Mouse (Mus musculus) embryonic fibroblast, embryonic 13.5 days (primary cell): ENCODE measurements around the gene Adap1.

Source experiments
- CTCF ChIP-seq: IDR thresholded peaks from 2 replicates; pipeline ENCODE4 v1.5.1; 2011; ENCODE audit warnings: mild to moderate bottlenecking, control low read depth, low read length, moderate library complexity, borderline replicate concordance; ENCODE audit not compliant: insufficient read depth
- POLR2A ChIP-seq: IDR thresholded peaks from 2 replicates; pipeline ENCODE4 v1.6.1; 2011; ENCODE audit warnings: low read depth, mild to moderate bottlenecking, control low read depth, low read length, moderate library complexity

DNA sequence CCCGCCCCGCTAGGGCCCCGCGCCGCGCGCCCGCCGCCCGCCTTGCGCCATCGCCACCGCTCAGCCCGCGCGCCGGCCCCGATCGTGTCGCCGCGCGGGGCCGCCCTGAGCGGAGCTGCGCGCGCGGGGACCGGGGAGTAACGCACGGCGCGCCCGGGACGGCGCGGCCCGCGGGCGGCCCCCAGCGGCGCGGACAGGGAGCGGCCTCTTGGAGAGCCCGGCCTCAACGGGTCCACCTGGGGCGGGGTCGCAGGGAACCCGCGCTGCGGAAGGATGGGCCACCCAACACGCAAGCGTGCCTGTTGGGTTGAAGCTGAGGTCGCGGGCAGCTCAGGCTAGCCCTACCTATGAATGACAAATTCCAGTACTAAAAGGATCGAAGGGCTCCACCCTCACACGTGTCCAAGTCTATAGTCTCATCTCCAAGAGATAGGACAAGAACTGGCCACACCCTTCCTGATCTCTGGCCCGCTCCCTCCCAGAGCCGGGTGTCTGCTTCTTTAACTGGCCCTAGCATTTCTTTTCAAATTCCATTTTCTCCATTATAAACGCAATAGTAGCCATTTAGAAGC is at the start of gene Adap1:
- TF ChIP-seq CTCF: peak; percentile 2; the same call in 1 of the 2 replicates
- no peak for TF ChIP-seq POLR2A
